Comparison of ENCODE assay signal across 13 mouse cellular contexts in genomic region chr2:31173290-31173689, GRCm38 (mm10). TPM values are rescaled to one million over a fixed set of nuclear protein-coding genes. Genes with fewer than 3 reads are reported as not detected.
A peak's percentile ranks its signal among the peaks of the same experiment; 100 is the strongest.
DNase-seq lines count a peak whose midpoint lies in the region; ATAC-seq and TF ChIP-seq lines count a peak whose summit lies in the region.
"Had no signal": no experiment of that assay in that cellular context is flagged by ENCODE, and none has a peak within 500 bp of the region (broad histone marks: within the 10 kb centered on the region; RNA-seq: fewer than 3 reads in every experiment).

No protein-coding gene starts in this region.

- no peak overlapping the region for H3K4me2 ChIP-seq in hindbrain, postnatal 0 days (ENCODE audit: low read depth, low read length)
- no peak overlapping the region for H3K4me2 ChIP-seq in hindbrain, embryonic 16.5 days (ENCODE audit: low read length)
- H3K4me2 ChIP-seq: forebrain, embryonic 15.5 days; limb, embryonic 12.5 days had no signal

- no peaks in the 10 kb centered on the region for H3K9me3 ChIP-seq in hindbrain, postnatal 0 days (ENCODE audit: low read length)
- H3K9me3 ChIP-seq in hindbrain, embryonic 16.5 days (ENCODE audit: control insufficient read depth, low read length), result no peaks in the 10 kb centered on the region
- H3K9me3 ChIP-seq: forebrain, embryonic 15.5 days; limb, embryonic 12.5 days had no signal

- no peak overlapping the region for H3K4me3 ChIP-seq in hindbrain, postnatal 0 days (ENCODE audit: low read length)
- no peak overlapping the region for H3K4me3 ChIP-seq in hindbrain, embryonic 16.5 days (ENCODE audit: low read length)
- H3K4me3 ChIP-seq: forebrain, embryonic 15.5 days; limb, embryonic 12.5 days had no signal

- 85% methylated on average over 4 of the region's 4 CpGs for WGBS in hindbrain, postnatal 0 days
- 88% methylated on average over 4 of the region's 4 CpGs for WGBS in hindbrain, embryonic 16.5 days

- H3K9ac ChIP-seq in hindbrain, postnatal 0 days (replicated peaks; ENCODE audit: low read length), result no peak overlapping the region
- H3K9ac ChIP-seq in hindbrain, embryonic 16.5 days (ENCODE audit: low read depth, low read length), result no peak overlapping the region
- H3K9ac ChIP-seq: forebrain, embryonic 15.5 days; limb, embryonic 12.5 days had no signal

- CTCF ChIA-PET in Patski (lab: Charles Lee), result interaction anchor here (0.9 to 1.3 kb wide), 2 partner anchors 12 to 18 kb away, joined by 3 to 4 read pairs; no protein-coding TSS in a partner anchor

- peak; percentile 39; the same call in 1 of the 2 replicates for TF ChIP-seq CTCF in hindbrain, postnatal 0 days (IDR thresholded peaks at IDR 0.05; ENCODE audit: low read depth)
- peak; percentile 52 for TF ChIP-seq CTCF in Patski (IDR thresholded peaks at IDR 0.05)

- DNase-seq in hindbrain, postnatal 0 days (ENCODE audit: low spot score), result no peak
- DNase-seq in B cell, adult 2 months, result peak; percentile 29 to 37
- no peak for DNase-seq in Patski (ENCODE audit: low read depth, low spot score)
- DNase-seq in lung, postnatal 25 days (ENCODE audit: low spot score), result peak; percentile 64
- DNase-seq in urinary bladder, postnatal 4 days (ENCODE audit: low spot score in 2 of 2), result no peak
- DNase-seq: kidney, postnatal 14 days; right cerebral cortex, postnatal 14 days had no signal

- in situ Hi-C loops in Patski (cut with MboI; ENCODE audit: low pct_unique_long_range_greater_than_20kb), result no loop called here

- ATAC-seq in hindbrain, postnatal 0 days, result no peak
- ATAC-seq in hindbrain, embryonic 16.5 days, result no peak
- ATAC-seq in Patski, result no peak
- no peak for ATAC-seq in monocyte, adult 5-6 weeks (replicated peaks; ENCODE audit: insufficient number of reproducible peaks, low FRiP score, low TSS enrichment, poor library complexity, severe bottlenecking)
- no peak for ATAC-seq in megakaryocyte, adult 5-6 weeks (ENCODE audit: poor library complexity, severe bottlenecking)
- ATAC-seq: activated CD4-positive, CD25-positive, alpha-beta regulatory T cell, adult 4 months; forebrain, embryonic 15.5 days had no signal

- POLR2A ChIA-PET in Patski (lab: Charles Lee), result interaction anchor here (0.5 to 0.7 kb wide), 2 partner anchors 9 to 106 kb away, joined by 3 read pairs; no protein-coding TSS in a partner anchor

- H3K4me1 ChIP-seq in hindbrain, postnatal 0 days (ENCODE audit: insufficient read depth, low read length), result no peaks in the 10 kb centered on the region
- no peaks in the 10 kb centered on the region for H3K4me1 ChIP-seq in hindbrain, embryonic 16.5 days (ENCODE audit: control insufficient read depth, insufficient read depth, low read depth, low read length)
- H3K4me1 ChIP-seq: forebrain, embryonic 15.5 days; limb, embryonic 12.5 days had no signal

- H3K27me3 ChIP-seq in hindbrain, postnatal 0 days (ENCODE audit: insufficient read depth, low read length), result no peaks in the 10 kb centered on the region
- H3K27me3 ChIP-seq in hindbrain, embryonic 16.5 days (replicated peaks; ENCODE audit: control insufficient read depth, insufficient read depth, low read length), result no peaks in the 10 kb centered on the region
- H3K27me3 ChIP-seq in Patski, result no peaks in the 10 kb centered on the region
- H3K27me3 ChIP-seq: forebrain, embryonic 15.5 days; limb, embryonic 12.5 days had no signal

- H3K36me3 ChIP-seq in hindbrain, postnatal 0 days (ENCODE audit: insufficient read depth, low read length), result peaks cover 79% of the 10 kb centered on the region
- H3K36me3 ChIP-seq in hindbrain, embryonic 16.5 days (ENCODE audit: control insufficient read depth, insufficient read depth, low read length), result peaks cover 71% of the 10 kb centered on the region

- H3K27ac ChIP-seq in hindbrain, postnatal 0 days, result no peak overlapping the region
- H3K27ac ChIP-seq in hindbrain, embryonic 16.5 days (ENCODE audit: low read depth, low read length), result no peak overlapping the region
- H3K27ac ChIP-seq: forebrain, embryonic 15.5 days; limb, embryonic 12.5 days had no signal

RNA-seq across cellular contexts. Expression of gene Gpr107, which starts 21.2 kb away (rescaled TPM):
- total RNA-seq in hindbrain, postnatal 0 days (2014; rRNA removed), result 49.3 and 52.9 TPM in 2 replicates
- 28.2 and 31.9 TPM in 2 replicates for polyA plus RNA-seq in hindbrain, postnatal 0 days (2015; fragmentation: Nextera tagmentation; extraction: Ambion mirVana)
- polyA plus RNA-seq in hindbrain, embryonic 16.5 days (2015; fragmentation: Nextera tagmentation; extraction: Ambion mirVana), result 34.4 and 37.3 TPM in 2 replicates
- polyA plus RNA-seq in Patski (2021), result 50.6 TPM
- total RNA-seq in monocyte, adult 5-6 weeks (2017), result 31.3 to 44.8 TPM (median 35.7 TPM) in 3 replicates
- 22.1 and 22.2 TPM in 2 replicates for total RNA-seq in megakaryocyte, adult 5-6 weeks (2015)
- total RNA-seq in megakaryocyte, adult 5-6 weeks (2017), result 29.2 and 32.1 TPM in 2 replicates

RNA-seq across cellular contexts. Expression of gene Fnbp1, which starts 31.5 kb away (rescaled TPM):
- 20.1 and 24.1 TPM in 2 replicates for total RNA-seq in hindbrain, postnatal 0 days (2014; rRNA removed)
- polyA plus RNA-seq in hindbrain, postnatal 0 days (2015; fragmentation: Nextera tagmentation; extraction: Ambion mirVana), result 31.0 and 32.1 TPM in 2 replicates
- polyA plus RNA-seq in hindbrain, embryonic 16.5 days (2015; fragmentation: Nextera tagmentation; extraction: Ambion mirVana), result 35.8 and 36.7 TPM in 2 replicates
- polyA plus RNA-seq in Patski (2021), result 40.4 TPM
- total RNA-seq in monocyte, adult 5-6 weeks (2017), result 39.1 to 101 TPM (median 67.2 TPM) in 3 replicates
- 62.0 and 64.1 TPM in 2 replicates for total RNA-seq in megakaryocyte, adult 5-6 weeks (2015)
- 39.0 and 48.7 TPM in 2 replicates for total RNA-seq in megakaryocyte, adult 5-6 weeks (2017)

Comparison
In these comparisons a context has a peak if more than half of its experiments do, and no peak if none do; other contexts are left out.
1. DNase-seq: peak in B cell, adult 2 months (2 of 2) and lung, postnatal 25 days (single experiment); none in hindbrain, postnatal 0 days (single experiment), Patski (single experiment) and urinary bladder, postnatal 4 days (0 of 2).